Mouse (Mus musculus) erythroblast, embryonic 14.5 days (primary cell): ENCODE data around the gene Ankrd44. TPM values are rescaled to one million over a fixed set of nuclear protein-coding genes. Genes with fewer than 3 reads are reported as not detected.

ENCODE experiments used
- H3K27me3 ChIP-seq: 2 replicates; pipeline ENCODE4 v1.6.1; 2012; ENCODE audit warnings: inconsistent platforms; ENCODE audit not compliant: control insufficient read depth
- H3K36me3 ChIP-seq: 2 replicates; pipeline ENCODE4 v1.6.1; 2012; ENCODE audit warnings: mild to moderate bottlenecking, inconsistent platforms; ENCODE audit not compliant: control insufficient read depth
- H3K4me1 ChIP-seq: 2 replicates; pipeline ENCODE4 v1.6.1; 2012; ENCODE audit warnings: inconsistent platforms; ENCODE audit not compliant: control insufficient read depth
- H3K4me3 ChIP-seq: replicated peaks from 2 replicates; pipeline ENCODE3; 2012; ENCODE audit warnings: moderate library complexity, mild to moderate bottlenecking, inconsistent platforms
- H3K9me3 ChIP-seq: 2 replicates; pipeline ENCODE4 v1.6.1; 2012; ENCODE audit warnings: low read length, inconsistent platforms, mixed read lengths; ENCODE audit not compliant: control insufficient read depth
- GATA1 ChIP-seq: IDR thresholded peaks from 2 replicates; pipeline ENCODE4 v1.6.1; 2012; ENCODE audit warnings: low read length, inconsistent platforms, mixed read lengths
- TAL1 ChIP-seq: IDR thresholded peaks from 3 replicates; pipeline ENCODE4 v1.6.1; 2012; ENCODE audit warnings: low read length, inconsistent platforms, mixed read lengths
- polyA plus RNA-seq: library from polyadenylated mRNA; stranded (reverse); fragments of >175 nt; gene quantifications from 2 replicates; pipeline ENCODE4 v1.2.3, GENCODE M21; 2012

Gene Ankrd44
- polyA plus RNA-seq, 1 experiment, result 0.03 TPM

GRCm38 (mm10) chr1:54924309-54924685 is 1.9 kb downstream of the Ankrd44 start:
- Histone ChIP-seq H3K4me3 (no peak overlapping the region), H3K4me1 (peaks cover 12% of the 10 kb centered on the region), H3K9me3 (peaks cover 2% of the 10 kb centered on the region; the same call in 1 of the 2 replicates), H3K27me3 (peaks cover 46% of the 10 kb centered on the region), H3K36me3 (no peaks in the 10 kb centered on the region)
- TF ChIP-seq GATA1 (no peak), TAL1 (no peak)

- Histone ChIP-seq H3K9me3 (peaks cover 2% of the 10 kb centered on the region; the same call in 1 of the 2 replicates), H3K4me1 (peaks cover 12% of the 10 kb centered on the region), H3K4me3 (no peak overlapping the region), H3K36me3 (no peaks in the 10 kb centered on the region), H3K27me3 (peaks cover 46% of the 10 kb centered on the region)
- TF ChIP-seq TAL1, result no peak
- TF ChIP-seq GATA1, result no peak
Observed at GRCm38 (mm10) chr1:54923366-54924308, 2.5 kb downstream of the Ankrd44 start.

GRCm38 (mm10) chr1:54922707-54923106 is 3.5 kb downstream of the Ankrd44 start:
- Histone ChIP-seq H3K36me3 (no peaks in the 10 kb centered on the region), H3K27me3 (peaks cover 40% of the 10 kb centered on the region), H3K9me3 (peaks cover 2% of the 10 kb centered on the region; the same call in 1 of the 2 replicates), H3K4me1 (peaks cover 12% of the 10 kb centered on the region), H3K4me3 (no peak overlapping the region)
- TF ChIP-seq GATA1, result no peak
- no peak for TF ChIP-seq TAL1

- Histone ChIP-seq H3K27me3 (peaks cover 34% of the 10 kb centered on the region), H3K9me3 (peaks cover 2% of the 10 kb centered on the region; the same call in 1 of the 2 replicates), H3K4me1 (peaks cover 12% of the 10 kb centered on the region), H3K4me3 (no peak overlapping the region), H3K36me3 (no peaks in the 10 kb centered on the region)
- TF ChIP-seq GATA1, result no peak
- no peak for TF ChIP-seq TAL1
Observed at GRCm38 (mm10) chr1:54922025-54922574, 4.1 kb downstream of the Ankrd44 start.

- no peak overlapping the region for H3K4me3 ChIP-seq
- H3K36me3 ChIP-seq, result no peaks in the 10 kb centered on the region
- peaks cover 15% of the 10 kb centered on the region for H3K27me3 ChIP-seq
- no peaks in the 10 kb centered on the region for H3K9me3 ChIP-seq
- TF ChIP-seq TAL1 (no peak), GATA1 (no peak)
- no peaks in the 10 kb centered on the region; the same call in 1 of the 2 replicates for H3K4me1 ChIP-seq
Observed at GRCm38 (mm10) chr1:54920132-54920531, 6.1 kb downstream of the Ankrd44 start.

- no peaks in the 10 kb centered on the region for H3K36me3 ChIP-seq
- H3K4me3 ChIP-seq, result no peak overlapping the region
- no peaks in the 10 kb centered on the region for H3K27me3 ChIP-seq
- TF ChIP-seq TAL1 (no peak), GATA1 (no peak)
- no peaks in the 10 kb centered on the region for H3K9me3 ChIP-seq
- H3K4me1 ChIP-seq, result peaks cover 3% of the 10 kb centered on the region; the same call in 1 of the 2 replicates
Observed at GRCm38 (mm10) chr1:54916456-54916855, 9.7 kb downstream of the Ankrd44 start.

GRCm38 (mm10) chr1:54914387-54914786 is 11.8 kb downstream of the Ankrd44 start:
- TF ChIP-seq GATA1, result no peak
- no peak for TF ChIP-seq TAL1
- Histone ChIP-seq H3K4me1 (peaks cover 3% of the 10 kb centered on the region; the same call in 1 of the 2 replicates), H3K4me3 (no peak overlapping the region)

GRCm38 (mm10) chr1:54913379-54913873 is 12.8 kb downstream of the Ankrd44 start:
- no peaks in the 10 kb centered on the region for H3K27me3 ChIP-seq
- no peak overlapping the region for H3K4me3 ChIP-seq
- no peaks in the 10 kb centered on the region for H3K9me3 ChIP-seq
- H3K36me3 ChIP-seq, result no peaks in the 10 kb centered on the region
- TF ChIP-seq GATA1 (no peak), TAL1 (no peak)
- peaks cover 3% of the 10 kb centered on the region; the same call in 1 of the 2 replicates for H3K4me1 ChIP-seq

More at GRCm38 (mm10) chr1:54914387-54914786, 11.8 kb downstream of the Ankrd44 start:
- Histone ChIP-seq H3K9me3 (no peaks in the 10 kb centered on the region), H3K27me3 (no peaks in the 10 kb centered on the region), H3K36me3 (no peaks in the 10 kb centered on the region)

- Histone ChIP-seq H3K4me1 (peaks cover 3% of the 10 kb centered on the region; the same call in 1 of the 2 replicates), H3K4me3 (no peak overlapping the region), H3K27me3 (no peaks in the 10 kb centered on the region), H3K9me3 (no peaks in the 10 kb centered on the region), H3K36me3 (no peaks in the 10 kb centered on the region)
- TF ChIP-seq TAL1, result no peak
- no peak for TF ChIP-seq GATA1
Observed at GRCm38 (mm10) chr1:54913063-54913335, 13.2 kb downstream of the Ankrd44 start.
